Mouse (Mus musculus) stomach, postnatal 0 days (tissue): ENCODE results near the gene Aqp11.

Experiments
- CTCF ChIP-seq: IDR thresholded peaks from 2 replicates; pipeline ENCODE4 v1.5.1; 2016; ENCODE audit warnings: antibody characterized with exemption, low read depth, mild to moderate bottlenecking, moderate library complexity
- EP300 ChIP-seq: optimal IDR thresholded peaks from 2 replicates; pipeline ENCODE3; 2016; ENCODE audit warnings: antibody characterized with exemption

- TF ChIP-seq EP300 (no peak), CTCF (no peak)
These were observed 14.2 kb downstream of the Aqp11 start for GRCm38 (mm10) chr7:97723646-97724538.
